Mouse (Mus musculus) fat pad, adult 2 months (tissue): ENCODE results near the gene 2310022B05Rik.

Experiments used
- DNase-seq: peaks from one replicate; pipeline ENCODE4 v3.0.0-alpha.2; 2011; ENCODE audit warnings: low read depth, low spot score; ENCODE audit errors: extremely low read depth

The 2310022B05Rik gene

GRCm38 (mm10) chr8:124608239-124608971 is 54.8 kb downstream of the 2310022B05Rik start:
- no peak for DNase-seq

DNA sequence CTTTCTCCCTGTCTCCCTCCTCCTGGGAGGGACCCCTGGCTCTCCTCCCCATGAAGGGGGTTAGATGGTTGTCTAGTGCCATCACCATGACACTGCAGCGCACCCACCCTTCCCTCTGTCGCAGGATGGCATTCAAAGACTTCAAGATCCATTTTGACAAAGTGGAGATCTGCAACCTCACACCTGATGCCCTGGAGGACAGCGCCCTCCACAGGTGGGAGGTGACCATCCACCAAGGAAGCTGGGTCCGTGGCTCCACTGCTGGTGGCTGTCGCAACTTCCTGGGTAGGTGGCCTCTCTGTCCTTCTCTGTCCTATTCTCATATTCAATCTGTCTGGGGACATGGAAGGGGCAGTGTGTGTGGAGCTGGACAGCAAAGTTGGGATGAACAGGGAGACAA is 59.1 kb downstream of the 2310022B05Rik start:
- DNase-seq: no peak

GRCm38 (mm10) chr8:124589393-124589792 is 73.8 kb downstream of the 2310022B05Rik start:
- no peak for DNase-seq

GRCm38 (mm10) chr8:124586556-124586955 is 76.6 kb downstream of the 2310022B05Rik start:
- no peak for DNase-seq
